Mouse (Mus musculus) embryonic facial prominence, embryonic 14.5 days (tissue): ENCODE data around the gene Csde1. TPM values are rescaled to one million over a fixed set of nuclear protein-coding genes. Genes with fewer than 3 reads are reported as not detected.

Source experiments
- ATAC-seq: fragments of 200-750 bp; cut with Nextera tagmentation; 2 replicates; pipeline ENCODE4 v1.8.0; 2017; ENCODE audit warnings: low read depth, moderate number of reproducible peaks, moderate TSS enrichment
- DNase-seq: peaks from one replicate; pipeline ENCODE4 v3.0.0-alpha.2; 2015; ENCODE audit warnings: low spot score
- H3K27ac ChIP-seq: fragments of 300-500 bp; sonication (generic); replicated peaks from 2 replicates; pipeline ENCODE4 v1.5.1; 2014; ENCODE audit warnings: low read depth, mild to moderate bottlenecking, low read length, moderate library complexity
- H3K27me3 ChIP-seq: fragments of 300-500 bp; sonication (generic); replicated peaks from 2 replicates; pipeline ENCODE4 v1.6.1; 2014; ENCODE audit warnings: low read length; ENCODE audit not compliant: control insufficient read depth, insufficient read depth
- H3K36me3 ChIP-seq: fragments of 300-500 bp; sonication (generic); 2 replicates; pipeline ENCODE4 v1.6.1; 2014; ENCODE audit warnings: low read length, mixed read lengths; ENCODE audit not compliant: control insufficient read depth, insufficient read depth
- H3K4me1 ChIP-seq: fragments of 300-500 bp; sonication (generic); 2 replicates; pipeline ENCODE4 v1.6.1; 2014; ENCODE audit warnings: antibody characterized with exemption, low read length; ENCODE audit not compliant: control insufficient read depth, insufficient read depth
- H3K4me2 ChIP-seq: fragments of 300-500 bp; sonication (generic); 2 replicates; pipeline ENCODE4 v1.6.1; 2014; ENCODE audit warnings: low read depth, mild to moderate bottlenecking, low read length, moderate library complexity, mixed read lengths
- H3K4me3 ChIP-seq: fragments of 300-500 bp; sonication (generic); 2 replicates; pipeline ENCODE4 v1.5.1; 2014; ENCODE audit warnings: low read depth, mild to moderate bottlenecking, low read length
- H3K9ac ChIP-seq: fragments of 300-500 bp; sonication (generic); 2 replicates; pipeline ENCODE4 v1.6.1; 2014; ENCODE audit warnings: low read depth, mild to moderate bottlenecking, low read length, moderate library complexity, mixed read lengths
- H3K9me3 ChIP-seq: fragments of 300-500 bp; sonication (generic); 2 replicates; pipeline ENCODE4 v1.6.1; 2016; ENCODE audit warnings: low read length; ENCODE audit not compliant: control insufficient read depth
- WGBS: fragments of 180-500 bp; shearing (Covaris S2); extraction: QIAGEN DNeasy Blood & Tissue Kit; methylation state at CpG from one replicate; pipeline ENCODE4 v1.1.7; 2014; 5-methylcytosine and 5-hydroxymethylcytosine counted together
- polyA plus RNA-seq: library from polyadenylated mRNA; unstranded; fragments of >200 nt; fragmentation: Nextera tagmentation; extraction: Ambion mirVana; gene quantifications from 2 replicates; pipeline ENCODE4 v1.2.1, GENCODE M21; 2014

Gene Csde1
- polyA plus RNA-seq = 335 and 377 TPM in 2 replicates

- H3K4me2 ChIP-seq = peak within 1 kb of the TSS; percentile 81
- H3K4me1 ChIP-seq = peaks cover 11% of the 10 kb centered on the region
- DNase-seq = peak; percentile 99
- peak within 1 kb of the TSS; percentile 99 for H3K9ac ChIP-seq
- H3K27ac ChIP-seq = peak within 1 kb of the TSS; percentile 98
- H3K36me3 ChIP-seq = no peaks in the 10 kb centered on the region
- H3K9me3 ChIP-seq = no peaks in the 10 kb centered on the region
- under 1% methylated on average over 55 of the region's 55 CpGs for WGBS
- no peaks in the 10 kb centered on the region for H3K27me3 ChIP-seq
- ATAC-seq = peak; percentile 96
- peak within 1 kb of the TSS; percentile 94 for H3K4me3 ChIP-seq
Observed at GRCm38 (mm10) chr3:103020249-103020942, at the start of gene Csde1. TSS of gene Csde1 (plus strand) at chr3:103020426.

DNA sequence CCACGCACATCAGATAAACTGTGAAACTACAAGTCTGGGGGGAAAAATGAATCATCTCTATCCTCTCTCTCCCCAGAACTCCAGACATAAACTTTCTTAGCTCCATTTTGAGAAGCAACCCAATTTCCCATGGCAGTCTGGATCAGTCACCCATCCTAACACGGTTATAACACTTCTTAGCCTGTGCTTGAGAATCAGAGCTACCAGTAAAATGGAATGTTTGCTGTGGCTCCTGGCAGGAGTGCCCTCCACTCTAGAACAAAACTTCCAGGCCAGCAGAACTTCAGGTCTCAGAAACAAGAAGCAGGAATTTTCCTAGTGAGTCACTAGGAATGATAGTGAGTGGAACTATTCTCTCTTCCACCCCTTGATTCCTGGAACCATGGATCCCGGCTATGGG is 49.7 kb upstream of the Csde1 start:
- Histone ChIP-seq H3K9me3 (no peaks in the 10 kb centered on the region), H3K4me3 (no peak overlapping the region), H3K27ac (no peak overlapping the region), H3K9ac (no peak overlapping the region), H3K4me2 (no peak overlapping the region), H3K27me3 (no peaks in the 10 kb centered on the region), H3K36me3 (no peaks in the 10 kb centered on the region), H3K4me1 (no peaks in the 10 kb centered on the region)
- ATAC-seq = no peak
- WGBS = 73% methylated on average over 3 of the region's 3 CpGs
- no peak for DNase-seq

GRCm38 (mm10) chr3:102976906-102977305 is 43.3 kb upstream of the Csde1 start:
- Histone ChIP-seq H3K27me3 (no peaks in the 10 kb centered on the region), H3K36me3 (no peaks in the 10 kb centered on the region), H3K9ac (no peak overlapping the region), H3K4me3 (no peak overlapping the region), H3K27ac (no peak overlapping the region), H3K9me3 (no peaks in the 10 kb centered on the region), H3K4me2 (no peak overlapping the region), H3K4me1 (0 out of 2 replicates have a peak, but pooled peaks cover 5% of the 10 kb centered on the region)
- ATAC-seq (no peak), DNase-seq (no peak)
- 80% methylated on average over 4 of the region's 4 CpGs for WGBS

- H3K36me3 ChIP-seq = no peaks in the 10 kb centered on the region
- no peaks in the 10 kb centered on the region for H3K9me3 ChIP-seq
- no peaks in the 10 kb centered on the region for H3K27me3 ChIP-seq
- WGBS = 40% methylated on average over 10 of the region's 10 CpGs
- 0 out of 2 replicates have a peak, but pooled peaks cover 5% of the 10 kb centered on the region for H3K4me1 ChIP-seq
- H3K4me3 ChIP-seq = no peak overlapping the region
- DNase-seq (peak; percentile 59), ATAC-seq (peak; percentile 83)
- H3K9ac ChIP-seq = no peak overlapping the region
- no peak overlapping the region for H3K27ac ChIP-seq
- peak overlapping the region; percentile 7; the same call in 1 of the 2 replicates for H3K4me2 ChIP-seq
Observed at GRCm38 (mm10) chr3:102979550-102980348, 40.5 kb upstream of the Csde1 start.

DNA sequence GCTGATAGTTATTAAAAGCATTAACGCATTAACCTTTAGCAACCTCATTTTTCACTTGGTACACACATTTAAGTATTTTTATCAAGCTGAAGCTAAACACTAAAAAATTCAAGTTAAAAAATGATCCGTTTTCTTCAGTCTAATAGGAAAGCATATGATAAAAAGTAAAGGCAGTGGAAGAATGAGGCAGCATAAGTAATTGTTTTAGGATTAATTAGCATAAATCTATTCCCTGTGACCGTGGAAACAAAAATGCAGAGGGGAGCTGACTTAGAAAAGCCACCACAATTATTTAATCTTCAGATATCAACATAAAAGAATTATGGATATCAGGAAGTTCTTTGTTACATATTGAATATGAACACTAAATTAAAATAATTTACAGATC is 39.9 kb upstream of the Csde1 start:
- ATAC-seq (no peak), DNase-seq (no peak)
- no peaks in the 10 kb centered on the region for H3K9me3 ChIP-seq
- no peak overlapping the region for H3K27ac ChIP-seq
- peak overlapping the region; percentile 7; the same call in 1 of the 2 replicates for H3K4me2 ChIP-seq
- no peaks in the 10 kb centered on the region for H3K27me3 ChIP-seq
- H3K4me1 ChIP-seq = 0 out of 2 replicates have a peak, but pooled peaks cover 5% of the 10 kb centered on the region
- H3K9ac ChIP-seq = no peak overlapping the region
- WGBS = 57% methylated on average over 3 of the region's 3 CpGs
- H3K4me3 ChIP-seq = no peak overlapping the region
- H3K36me3 ChIP-seq = no peaks in the 10 kb centered on the region

GRCm38 (mm10) chr3:102991041-102991440 is 29.2 kb upstream of the Csde1 start:
- no peaks in the 10 kb centered on the region for H3K9me3 ChIP-seq
- H3K4me2 ChIP-seq = no peak overlapping the region
- peaks cover 4% of the 10 kb centered on the region; the same call in 1 of the 2 replicates for H3K4me1 ChIP-seq
- no peak overlapping the region for H3K4me3 ChIP-seq
- no peak overlapping the region for H3K27ac ChIP-seq
- no peak overlapping the region for H3K9ac ChIP-seq
- H3K27me3 ChIP-seq = no peaks in the 10 kb centered on the region
- ATAC-seq (no peak), DNase-seq (no peak)
- no peaks in the 10 kb centered on the region for H3K36me3 ChIP-seq
- WGBS = 73% methylated on average over 8 of the region's 8 CpGs

- Histone ChIP-seq H3K27ac (no peak overlapping the region), H3K9me3 (no peaks in the 10 kb centered on the region), H3K27me3 (no peaks in the 10 kb centered on the region), H3K4me3 (no peak overlapping the region), H3K9ac (no peak overlapping the region), H3K36me3 (no peaks in the 10 kb centered on the region), H3K4me1 (peaks cover 10% of the 10 kb centered on the region), H3K4me2 (no peak overlapping the region)
- ATAC-seq (no peak), DNase-seq (peak; percentile 38)
- 37% methylated on average over 3 of the region's 3 CpGs for WGBS
Observed at GRCm38 (mm10) chr3:102992936-102993335, 27.3 kb upstream of the Csde1 start.

DNA sequence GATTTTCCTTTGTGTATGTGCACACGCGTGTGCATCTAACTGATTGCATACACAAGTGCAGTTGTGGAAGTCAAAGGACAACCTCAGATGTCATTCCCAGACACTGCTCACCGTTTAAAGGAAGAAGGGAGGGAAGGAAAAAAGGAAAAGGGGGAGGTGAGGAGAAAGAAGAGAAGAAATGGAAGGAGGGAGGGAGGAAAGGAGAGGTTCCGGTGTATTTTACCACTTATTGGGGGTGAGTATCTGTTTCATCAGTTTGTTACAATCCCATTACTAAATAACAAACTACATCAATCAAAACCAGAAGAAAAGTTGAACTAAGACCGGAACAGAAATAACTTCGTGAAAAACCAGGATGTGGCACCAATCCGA is 25.0 kb upstream of the Csde1 start:
- DNase-seq = no peak
- H3K9ac ChIP-seq = peak overlapping the region; percentile 84
- H3K9me3 ChIP-seq = 0 out of 2 replicates have a peak, but pooled peaks cover under 1% of the 10 kb centered on the region
- H3K27ac ChIP-seq = peak overlapping the region; percentile 92
- no peaks in the 10 kb centered on the region for H3K27me3 ChIP-seq
- peaks cover 19% of the 10 kb centered on the region for H3K36me3 ChIP-seq
- 53% methylated on average over 7 of the region's 7 CpGs for WGBS
- H3K4me2 ChIP-seq = peak overlapping the region; percentile 64
- peaks cover 10% of the 10 kb centered on the region for H3K4me1 ChIP-seq
- ATAC-seq = 0 out of 2 replicates have a peak, but pooled peaks have one; percentile 2
- peak overlapping the region; percentile 75 for H3K4me3 ChIP-seq
